ENCODE assay signal across 8 mouse cellular contexts in the genomic region with DNA sequence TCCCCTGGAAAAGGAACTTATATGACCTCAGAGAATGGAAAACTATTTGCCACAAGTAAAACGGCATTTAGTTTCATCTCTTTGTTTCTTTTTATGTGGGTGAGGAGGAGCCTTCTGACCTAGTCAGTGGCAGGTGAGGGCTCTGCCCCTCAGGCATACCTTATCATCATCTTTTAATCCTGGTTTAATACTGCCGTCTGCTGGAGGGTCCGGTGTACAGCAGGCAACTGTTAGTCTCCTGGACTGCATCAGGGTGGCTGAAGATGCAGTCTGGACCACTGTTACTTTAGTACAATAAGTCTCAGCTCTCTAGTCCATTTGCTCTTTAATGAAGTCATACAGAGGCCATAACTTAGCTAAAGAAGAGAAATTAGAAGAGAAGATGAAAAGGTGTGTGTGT. TPM values are rescaled to one million over a fixed set of nuclear protein-coding genes. Genes with fewer than 3 reads are reported as not detected.
DNase-seq lines count a peak whose midpoint lies in the region; ATAC-seq lines count a peak whose summit lies in the region.

No protein-coding gene starts in this region.

- peak; percentile 32 for DNase-seq in cerebellum, adult 11 months
- DNase-seq in cerebellum, adult 11-12 months = no peak
- peak; percentile 67 for DNase-seq in ZHBTc4 (ENCODE audit: low read depth, low spot score)
- DNase-seq in embryo, embryonic 11.5 days (ENCODE audit: low read depth, low spot score) = peak; percentile 39
- DNase-seq in layer of hippocampus, adult 8-10 months (ENCODE audit: low spot score in 2 of 2) = peak; percentile 21 to 64
- DNase-seq in lung, postnatal 36 days = peak; percentile 87
- peak; percentile 75 to 77 for DNase-seq in right cerebral cortex, adult 2 months (ENCODE audit: low spot score in 2 of 2)

- peak; percentile 71 to 84 for ATAC-seq in hematopoietic stem cell, adult 5-6 weeks (replicated peaks in 1 of 2; ENCODE audit: insufficient read depth in 1 of 2, low FRiP score in 2 of 2, low TSS enrichment in 1 of 2, low read depth in 1 of 2, poor library complexity in 2 of 2, severe bottlenecking in 2 of 2)

RNA-seq across cellular contexts. Expression of a gene that starts 26.9 kb away (rescaled TPM):
- total RNA-seq in hematopoietic stem cell, adult 5-6 weeks (2017) = not detected in 2 replicates
- not detected for total RNA-seq in layer of hippocampus, adult 8-10 months (2022)
